16 mouse cellular contexts compared by ENCODE assay signal in genomic region chr19:41869296-41869695, GRCm38 (mm10). TPM values are rescaled to one million over a fixed set of nuclear protein-coding genes. Genes with fewer than 3 reads are reported as not detected.
DNase-seq lines count a peak whose midpoint lies in the region.
"Had no signal": no experiment of that assay in that cellular context is flagged by ENCODE, and none has a peak within 500 bp of the region (broad histone marks: within the 10 kb centered on the region; RNA-seq: fewer than 3 reads in every experiment).

No protein-coding gene starts in this region.

- intact Hi-C loops in left cerebral cortex, postnatal 4 days (cut with DNase I), result no loop called here

- peak; percentile 40 to 45 for DNase-seq in frontal cortex, postnatal 36 days (ENCODE audit: low spot score in 2 of 2)
- DNase-seq in frontal cortex, postnatal 25 days (ENCODE audit: low spot score in 2 of 2), result no peak
- peak; percentile 37 to 47 for DNase-seq in left cerebral cortex, adult 18-20 months (ENCODE audit: low spot score in 2 of 2)
- DNase-seq in left cerebral cortex, postnatal 4 days, result no peak
- DNase-seq in right cerebral cortex, adult 2 months (ENCODE audit: low spot score in 2 of 2), result peak; percentile 37 to 47
- no peak for DNase-seq in right cerebral cortex, postnatal 10 days (ENCODE audit: low spot score in 2 of 2)
- peak; percentile 30 to 31 for DNase-seq in right cerebral cortex, postnatal 36 days (ENCODE audit: low spot score in 2 of 2)
- no peak for DNase-seq in cerebellum, adult 8-10 months
- DNase-seq: adrenal gland, postnatal 10 days; cerebellum, adult 11-12 months; cerebellum, adult 9-11 months; cerebellum, postnatal 36 days; gastrocnemius, postnatal 10 days; heart, adult 18-20 months; heart, postnatal 10 days; heart, postnatal 4 days had no signal

RNA-seq across cellular contexts. Expression of gene Frat2, which starts 21.4 kb away (rescaled TPM):
- 1 to 10 TPM; 7.1 to 7.4 TPM for total RNA-seq in left cerebral cortex, adult 18-20 months (2021)
- total RNA-seq in left cerebral cortex, postnatal 4 days (2021), result 10 to 100 TPM; 13.3 to 14.1 TPM

RNA-seq across cellular contexts. Expression of gene Rrp12, which starts 26.7 kb away (rescaled TPM):
- total RNA-seq in left cerebral cortex, adult 18-20 months (2021), result 10 to 100 TPM; 29.7 to 31.5 TPM
- 10 to 100 TPM; 33.0 to 33.5 TPM for total RNA-seq in left cerebral cortex, postnatal 4 days (2021)

RNA-seq across cellular contexts. Expression of gene Frat1, which starts 39.5 kb away (rescaled TPM):
- total RNA-seq in left cerebral cortex, adult 18-20 months (2021), result 10 to 100 TPM; 14.0 to 15.7 TPM
- 10 to 100 TPM; 20.4 to 21.7 TPM for total RNA-seq in left cerebral cortex, postnatal 4 days (2021)

RNA-seq across cellular contexts. Expression of gene Pgam1, which starts 42.4 kb away (rescaled TPM):
- 100 to 1,000 TPM; 593 to 606 TPM for total RNA-seq in left cerebral cortex, adult 18-20 months (2021)
- 100 to 1,000 TPM; 288 to 313 TPM for total RNA-seq in left cerebral cortex, postnatal 4 days (2021)

Comparison
In these comparisons a context has a peak if more than half of its experiments do, and no peak if none do; other contexts are left out.
1. DNase-seq: peak in frontal cortex, postnatal 36 days (2 of 2), left cerebral cortex, adult 18-20 months (2 of 2), right cerebral cortex, adult 2 months (2 of 2) and right cerebral cortex, postnatal 36 days (2 of 2); none in frontal cortex, postnatal 25 days (0 of 2), left cerebral cortex, postnatal 4 days (single experiment), right cerebral cortex, postnatal 10 days (0 of 2) and cerebellum, adult 8-10 months (single experiment).